Mouse (Mus musculus): ENCODE measurements at regions not wholly inside any gene's neighbourhood (a gene's known extent, or its start where the extent isn't known, plus 50 kb on each side); places are given as distances from the start of the nearest gene placed in this dataset.
"Not testable (repeated sequence)": the region's sequence is repeated elsewhere in the genome, so short reads cannot be mapped to it uniquely, and the experiment has no call there.

- no peak for DNase-seq (ENCODE audit: low read depth, low spot score)
Observed at GRCm38 (mm10) chr17:84844950-84845349, 54.4 kb upstream of the Lrpprc start.

GRCm38 (mm10) chr17:84846141-84846540 is 55.6 kb upstream of the Lrpprc start:
- no peak for DNase-seq (ENCODE audit: low read depth, low spot score)

GRCm38 (mm10) chr17:84848385-84849030 is 57.9 kb upstream of the Lrpprc start:
- DNase-seq (ENCODE audit: low read depth, low spot score): no peak

DNA sequence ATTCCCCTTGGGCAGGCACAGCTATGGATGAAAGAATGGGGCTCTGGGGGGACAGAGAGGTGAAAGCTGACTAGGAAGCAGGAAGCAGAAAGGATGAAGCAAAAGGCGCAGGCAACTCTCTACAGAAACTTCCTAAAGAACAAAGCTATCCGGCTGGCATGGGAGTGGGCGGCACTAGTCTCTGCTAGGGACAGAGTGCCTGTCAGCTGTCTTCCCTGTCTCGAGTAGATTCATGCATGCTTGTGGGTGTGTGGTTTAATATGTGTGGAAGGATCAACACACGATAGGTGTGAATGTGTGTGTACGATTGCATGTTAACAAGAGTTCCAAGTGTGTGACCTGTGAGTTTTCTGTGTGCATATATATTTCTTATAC is 58.4 kb upstream of the Lrpprc start:
- no peak for DNase-seq (ENCODE audit: low read depth, low spot score)

DNA sequence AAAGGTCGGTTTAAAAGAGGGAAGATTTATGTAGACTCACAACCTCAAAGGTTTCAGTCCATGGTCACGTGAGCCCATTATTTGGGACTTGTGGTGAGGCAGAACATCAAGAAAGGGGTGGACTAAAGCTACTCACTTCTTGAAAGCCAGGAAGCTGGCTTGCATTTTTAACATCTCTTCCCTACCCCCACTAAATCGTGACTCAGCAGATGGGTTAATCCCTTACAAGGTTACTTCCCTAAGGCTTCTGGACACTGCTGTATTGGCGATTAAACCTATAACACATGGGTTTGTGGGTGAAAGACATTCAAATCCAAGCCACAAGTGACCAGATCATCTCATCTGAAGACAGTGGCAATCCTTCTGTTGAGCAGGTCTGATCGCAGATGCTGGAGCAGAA is 59.9 kb upstream of the Lrpprc start:
- no peak for DNase-seq (ENCODE audit: low read depth, low spot score)

GRCm38 (mm10) chr17:84850893-84851292 is 60.3 kb upstream of the Lrpprc start:
- DNase-seq (ENCODE audit: low read depth, low spot score): no peak

GRCm38 (mm10) chr17:84856971-84857370 is 66.4 kb upstream of the Lrpprc start:
- no peak for DNase-seq (ENCODE audit: low read depth, low spot score)

DNA sequence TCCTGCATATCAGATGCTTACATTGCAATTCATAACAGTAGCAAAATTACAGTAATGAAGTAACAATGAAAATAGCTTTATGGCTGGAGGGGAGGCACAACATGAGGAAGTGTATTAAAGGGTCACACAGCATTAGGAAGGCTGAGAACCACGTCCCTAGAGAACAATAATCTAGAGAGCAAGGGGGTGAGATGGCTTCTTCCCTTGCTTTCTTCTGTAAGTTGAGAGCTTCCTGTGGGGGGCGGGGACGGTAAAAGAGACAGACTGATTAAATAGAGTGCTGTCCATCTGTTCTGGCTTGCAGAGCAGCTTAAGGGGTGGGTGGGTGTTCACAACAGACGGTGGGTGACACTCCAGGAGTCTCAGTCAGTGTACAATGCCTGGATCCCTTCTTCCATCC is 68.2 kb upstream of the Lrpprc start:
- DNase-seq (ENCODE audit: low read depth, low spot score): no peak

DNA sequence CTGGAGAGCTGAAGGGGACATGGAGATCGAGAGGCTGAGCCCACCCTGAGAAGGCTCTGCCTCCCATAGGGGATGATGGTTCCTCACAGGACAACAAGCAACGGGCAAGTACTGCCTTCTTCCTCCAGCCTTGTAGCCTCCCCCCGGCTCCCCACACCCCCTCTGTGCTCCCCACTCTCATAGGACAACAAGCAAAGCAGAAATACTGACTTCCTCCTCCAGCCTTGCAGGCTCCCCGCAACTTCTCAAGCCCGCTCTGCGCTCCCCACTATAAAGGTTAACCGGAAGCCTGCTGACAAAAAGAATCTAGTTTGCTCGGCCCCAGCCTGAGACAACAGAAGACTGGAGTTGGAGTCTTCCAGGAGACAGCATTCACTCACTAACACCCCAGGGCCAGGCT is 69.3 kb upstream of the Lrpprc start:
- DNase-seq (ENCODE audit: low read depth, low spot score): no peak

DNA sequence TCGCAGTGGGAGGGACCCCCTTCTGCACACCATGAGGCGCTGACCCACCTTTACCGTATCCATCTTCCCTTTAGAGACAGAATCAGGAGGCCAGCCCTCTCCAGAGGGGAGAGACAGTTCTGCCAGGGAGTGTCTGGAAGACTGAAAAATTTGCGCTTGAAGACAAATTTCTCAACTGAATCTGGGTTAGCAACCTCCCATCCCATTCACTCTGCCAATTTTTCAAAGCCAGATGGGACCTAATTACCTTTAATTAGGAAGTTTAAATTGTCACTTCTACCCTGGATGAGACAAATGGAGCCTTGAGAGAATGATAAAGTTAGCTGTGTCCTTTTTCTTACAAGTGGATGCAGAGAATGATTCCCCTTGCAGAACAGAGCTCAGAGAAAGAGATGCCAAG is 70.2 kb upstream of the Lrpprc start:
- no peak for DNase-seq (ENCODE audit: low read depth, low spot score)

DNA sequence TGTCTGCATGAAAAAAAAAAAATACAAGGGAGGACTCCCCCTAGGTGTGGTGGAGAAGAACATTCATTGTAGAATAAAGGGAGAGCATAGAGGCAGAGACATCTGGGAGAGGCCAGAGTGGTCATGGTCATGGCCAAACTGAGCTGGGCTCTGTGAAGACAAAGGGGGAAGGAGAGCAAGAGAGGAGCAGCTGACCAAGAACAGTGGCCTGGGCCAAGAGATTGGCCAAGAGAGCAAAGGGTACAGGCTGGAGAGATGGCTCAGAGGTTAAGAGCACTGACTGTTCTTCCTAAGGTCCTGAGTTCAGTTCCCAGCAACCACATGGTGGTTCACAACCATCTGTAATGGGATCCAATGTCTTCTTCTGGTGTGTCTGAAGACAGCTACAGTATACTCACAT is 73.6 kb upstream of the Lrpprc start:
- not testable (repeated sequence) for DNase-seq (ENCODE audit: low read depth, low spot score)

GRCm38 (mm10) chr17:84865158-84865557 is 74.6 kb upstream of the Lrpprc start:
- DNase-seq (ENCODE audit: low read depth, low spot score): no peak

DNA sequence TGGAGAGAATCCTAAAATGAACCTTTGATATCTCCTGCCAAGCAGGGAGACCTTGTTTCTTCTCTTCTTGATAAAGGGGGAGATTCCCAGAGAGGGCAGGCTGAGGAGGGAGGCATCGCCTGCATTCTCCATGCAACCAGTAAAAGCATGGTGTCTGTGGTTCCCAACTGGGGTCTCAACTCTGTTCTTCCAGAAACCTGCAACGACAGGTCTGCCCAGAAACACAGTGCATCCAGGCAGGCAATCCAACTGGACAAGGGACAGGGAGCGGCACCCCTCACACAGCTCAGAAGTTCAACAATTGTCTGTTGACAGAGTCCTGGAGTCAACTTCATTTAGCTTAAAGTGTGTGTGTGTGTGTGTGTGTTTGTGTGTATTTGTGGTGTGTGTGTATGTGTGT is 75.0 kb upstream of the Lrpprc start:
- DNase-seq (ENCODE audit: low read depth, low spot score): no peak

GRCm38 (mm10) chr17:84869074-84869722 is 78.6 kb upstream of the Lrpprc start:
- no peak for DNase-seq (ENCODE audit: low read depth, low spot score)

DNA sequence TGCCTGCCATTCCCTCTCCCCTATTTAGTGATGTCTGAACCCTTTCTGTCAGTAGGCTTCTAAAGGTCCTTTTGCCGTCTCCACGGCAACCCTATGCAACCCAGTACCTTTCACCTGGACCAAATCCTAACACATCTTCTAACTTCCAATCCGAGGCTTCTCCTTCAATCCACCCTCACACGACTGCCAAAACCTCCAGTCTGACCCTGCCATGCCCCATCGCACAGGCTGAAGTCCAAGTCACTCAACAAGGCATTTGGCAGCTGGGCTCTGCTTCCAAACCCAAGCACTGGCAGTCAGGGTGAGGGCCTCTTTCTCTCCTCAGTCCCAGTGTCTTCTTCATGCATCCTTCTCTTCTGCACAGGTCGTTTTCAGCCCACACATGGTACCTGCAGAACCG is 83.0 kb upstream of the Lrpprc start:
- DNase-seq (ENCODE audit: low read depth, low spot score): no peak

GRCm38 (mm10) chr17:84874494-84874893 is 82.0 kb upstream of the Ppm1b start:
- peak; percentile 12 for DNase-seq (ENCODE audit: low read depth, low spot score)

GRCm38 (mm10) chr17:84875031-84875430 is 81.5 kb upstream of the Ppm1b start:
- DNase-seq (ENCODE audit: low read depth, low spot score): no peak

- no peak for DNase-seq (ENCODE audit: low read depth, low spot score)
Observed at GRCm38 (mm10) chr17:84876037-84876436, 80.5 kb upstream of the Ppm1b start.

DNA sequence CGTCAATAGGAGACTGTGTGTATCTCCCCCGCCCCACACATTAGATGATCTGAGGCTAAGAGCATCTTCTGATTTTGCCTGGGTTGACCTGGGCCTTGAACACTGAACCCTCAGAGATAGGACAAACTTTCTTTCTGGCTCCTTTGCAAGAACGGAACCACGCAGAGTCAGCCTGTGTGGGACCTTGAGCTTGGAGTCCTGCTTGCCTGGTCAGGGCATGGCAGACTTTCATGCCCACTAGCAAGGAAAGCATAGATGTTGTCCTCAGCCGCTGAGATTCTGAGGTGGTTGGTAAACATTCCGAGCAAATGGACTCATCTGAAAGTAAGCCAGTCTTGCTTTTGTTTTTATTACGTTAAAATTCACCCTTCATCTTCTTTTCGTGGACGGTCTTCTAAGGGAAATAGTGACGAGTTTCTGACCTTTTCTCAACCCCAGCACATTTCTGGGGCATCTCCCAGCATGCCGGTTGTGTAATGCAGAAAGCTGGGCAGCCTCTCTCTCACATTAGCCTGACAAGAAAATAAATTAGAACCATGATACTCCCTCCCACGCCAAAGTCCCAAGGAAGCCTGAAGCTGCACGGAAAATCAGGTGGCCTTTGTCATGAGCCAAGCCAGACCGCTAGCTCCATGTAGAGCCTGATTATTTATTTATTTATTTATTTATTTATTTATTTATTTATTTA is 79.2 kb upstream of the Ppm1b start:
- DNase-seq (ENCODE audit: low read depth, low spot score): peak; percentile 8

DNA sequence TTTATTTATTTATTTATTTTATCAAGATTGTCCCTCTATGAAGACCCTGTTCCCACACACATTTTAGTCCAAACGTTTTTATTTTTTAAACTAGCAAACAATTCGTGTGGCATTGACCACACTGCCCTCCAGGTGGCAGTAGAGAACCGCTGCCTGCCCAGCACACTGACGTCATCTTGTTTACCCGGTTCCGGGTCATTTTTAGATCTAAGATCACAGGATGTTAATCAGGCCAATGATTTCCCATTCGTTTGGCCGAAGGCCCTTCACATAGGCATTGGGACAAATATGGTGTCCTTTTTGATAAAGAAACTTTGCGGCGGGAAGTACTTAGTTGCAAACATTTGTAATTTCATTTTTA is 78.7 kb upstream of the Ppm1b start:
- DNase-seq (ENCODE audit: low read depth, low spot score): peak; percentile 85

GRCm38 (mm10) chr17:84878316-84878715 is 78.2 kb upstream of the Ppm1b start:
- no peak for DNase-seq (ENCODE audit: low read depth, low spot score)

GRCm38 (mm10) chr17:84879146-84879545 is 77.4 kb upstream of the Ppm1b start:
- no peak for DNase-seq (ENCODE audit: low read depth, low spot score)

GRCm38 (mm10) chr17:84880946-84881345 is 75.6 kb upstream of the Ppm1b start:
- DNase-seq (ENCODE audit: low read depth, low spot score): no peak
